Mouse (Mus musculus): Measurements from ENCODE around the gene Coq8a. TPM values are rescaled to one million over a fixed set of nuclear protein-coding genes. Genes with fewer than 3 reads are reported as not detected.

Coq8a gene
- polyA plus RNA-seq, 1 experiment = not detected

DNA sequence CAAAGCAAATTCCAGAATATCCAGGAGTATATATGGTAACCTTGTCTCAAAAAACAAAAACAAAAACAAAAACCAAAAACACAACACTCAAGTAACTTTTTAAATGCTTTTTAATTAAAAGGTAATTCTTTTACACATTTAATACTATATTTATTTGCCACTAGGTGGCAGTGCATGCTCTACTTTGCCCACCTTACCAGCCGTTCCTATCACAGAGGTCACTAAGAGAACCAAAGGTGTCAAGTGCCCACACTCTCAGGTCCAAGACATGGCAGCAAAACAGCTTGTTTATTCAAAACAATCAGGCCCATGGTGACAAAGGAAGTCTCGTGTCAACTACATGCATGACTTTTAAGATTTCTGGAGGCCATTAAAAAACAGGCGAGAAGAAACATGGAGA lies 24.2 kb downstream of the Coq8a start:
- H3K27ac ChIP-seq (ENCODE audit: insufficient read depth, low read depth, low read length) = no peak overlapping the region
- WGBS = 44% methylated on average over 3 of the region's 3 CpGs

DNA sequence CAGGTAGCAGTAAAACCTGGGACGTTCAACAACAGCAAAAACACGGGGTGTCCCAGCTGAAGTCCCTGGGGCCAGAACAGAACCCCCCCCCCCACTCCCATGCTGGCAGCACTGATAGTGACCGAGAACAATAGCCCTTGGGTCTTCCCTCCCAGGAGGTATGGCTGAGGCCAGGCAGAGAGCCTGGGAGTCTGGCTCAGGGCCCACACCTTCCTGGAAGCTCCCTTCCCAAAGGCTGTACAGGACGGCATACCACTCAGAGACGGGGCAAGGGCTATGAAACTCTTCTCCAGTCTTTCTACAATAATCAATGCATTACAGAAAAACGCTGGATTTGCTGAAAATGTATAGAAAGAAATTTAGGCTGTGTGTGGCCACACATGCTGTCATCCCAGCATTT lies 24.7 kb downstream of the Coq8a start:
- Histone ChIP-seq H3K27ac (ENCODE audit: insufficient read depth, low read depth, low read length) (no peak overlapping the region), H3K4me1 (ENCODE audit: control insufficient read depth, insufficient read depth, low read length) (no peaks in the 10 kb centered on the region), H3K4me3 (ENCODE audit: insufficient read depth, low read depth, low read length) (no peak overlapping the region)
- 69% methylated on average over 6 of the region's 6 CpGs for WGBS
- no peak for TF ChIP-seq POLR2A (IDR thresholded peaks at IDR 0.05; ENCODE audit: insufficient read depth, low read depth, low read length)
- TF ChIP-seq CTCF (IDR thresholded peaks at IDR 0.05; ENCODE audit: insufficient read depth, low read depth, low read length) = no peak

More for the DNA sequence above, 24.2 kb downstream of the Coq8a start:
- no peak overlapping the region for H3K4me3 ChIP-seq (ENCODE audit: insufficient read depth, low read depth, low read length)
- TF ChIP-seq CTCF (IDR thresholded peaks at IDR 0.05; ENCODE audit: insufficient read depth, low read depth, low read length) (no peak), POLR2A (IDR thresholded peaks at IDR 0.05; ENCODE audit: insufficient read depth, low read depth, low read length) (no peak)
- no peaks in the 10 kb centered on the region for H3K4me1 ChIP-seq (ENCODE audit: control insufficient read depth, insufficient read depth, low read length)

DNA sequence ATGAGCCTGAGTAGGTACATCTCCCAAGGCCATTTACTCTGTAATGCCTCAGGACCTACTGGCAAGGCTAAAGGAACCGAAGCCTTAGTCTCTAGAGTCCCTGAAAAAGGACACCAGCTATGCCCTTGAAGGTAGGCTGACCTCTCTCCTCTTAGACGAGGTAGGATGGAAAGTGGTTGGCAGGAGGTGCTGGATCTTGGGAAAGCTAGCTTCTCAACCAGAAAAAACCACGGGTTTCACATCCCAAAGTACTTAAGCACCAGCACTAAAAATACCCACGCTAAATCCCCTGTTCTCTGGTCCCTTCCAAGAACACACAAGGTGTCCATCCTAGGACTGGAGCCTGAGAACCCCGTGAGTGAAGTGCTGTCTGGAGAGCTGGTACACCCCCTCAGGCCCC lies 26.4 kb downstream of the Coq8a start:
- Histone ChIP-seq H3K4me3 (ENCODE audit: insufficient read depth, low read depth, low read length) (no peak overlapping the region), H3K27ac (ENCODE audit: insufficient read depth, low read depth, low read length) (no peak overlapping the region), H3K4me1 (ENCODE audit: control insufficient read depth, insufficient read depth, low read length) (no peaks in the 10 kb centered on the region)
- 84% methylated on average over 5 of the region's 5 CpGs for WGBS
- no peak for TF ChIP-seq POLR2A (IDR thresholded peaks at IDR 0.05; ENCODE audit: insufficient read depth, low read depth, low read length)
- no peak for TF ChIP-seq CTCF (IDR thresholded peaks at IDR 0.05; ENCODE audit: insufficient read depth, low read depth, low read length)

DNA sequence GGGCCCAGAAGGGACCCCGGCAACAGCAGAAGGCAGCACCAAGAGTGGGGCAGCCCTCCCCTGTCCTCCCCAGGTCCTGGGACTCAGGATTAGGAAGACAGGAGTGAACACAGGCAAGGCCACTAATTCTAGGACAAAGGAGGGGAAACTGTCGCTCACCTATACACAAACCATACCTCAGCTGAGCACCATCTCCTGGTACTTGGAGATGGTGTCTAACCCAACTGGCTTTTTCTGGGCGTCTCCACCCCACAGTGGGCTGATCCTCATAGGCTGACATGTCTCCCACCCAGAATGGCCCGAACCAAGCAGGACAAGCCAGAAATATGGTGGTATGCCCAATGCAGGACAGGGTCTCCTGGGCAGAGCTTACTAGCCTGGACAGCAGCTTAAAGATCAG lies 26.8 kb downstream of the Coq8a start:
- Histone ChIP-seq H3K4me3 (ENCODE audit: insufficient read depth, low read depth, low read length) (no peak overlapping the region), H3K4me1 (ENCODE audit: control insufficient read depth, insufficient read depth, low read length) (no peaks in the 10 kb centered on the region), H3K27ac (ENCODE audit: insufficient read depth, low read depth, low read length) (no peak overlapping the region)
- WGBS = 92% methylated on average over 4 of the region's 4 CpGs
- TF ChIP-seq CTCF (IDR thresholded peaks at IDR 0.05; ENCODE audit: insufficient read depth, low read depth, low read length) (no peak), POLR2A (IDR thresholded peaks at IDR 0.05; ENCODE audit: insufficient read depth, low read depth, low read length) (no peak)

DNA sequence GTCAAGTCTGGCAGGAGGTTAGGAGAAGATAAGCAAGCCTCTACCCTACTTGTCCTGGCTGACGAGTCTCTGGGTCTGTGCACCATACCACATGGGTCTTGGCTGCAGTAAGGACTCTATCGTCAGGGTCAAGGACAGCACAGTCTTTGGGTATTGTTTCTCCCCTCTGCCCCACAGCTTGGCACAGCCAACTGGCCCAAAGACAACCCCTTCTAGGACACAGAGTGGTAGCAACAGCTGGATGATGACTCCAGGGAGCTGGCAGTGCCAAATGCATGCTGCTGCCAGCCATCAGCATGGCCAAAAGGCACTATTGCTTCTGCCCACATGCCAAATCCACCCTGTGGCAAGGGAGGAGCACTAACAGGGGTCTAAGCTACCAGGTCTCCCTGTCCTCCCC lies 27.5 kb downstream of the Coq8a start:
- TF ChIP-seq POLR2A (IDR thresholded peaks at IDR 0.05; ENCODE audit: insufficient read depth, low read depth, low read length) (no peak), CTCF (IDR thresholded peaks at IDR 0.05; ENCODE audit: insufficient read depth, low read depth, low read length) (no peak)
- Histone ChIP-seq H3K4me3 (ENCODE audit: insufficient read depth, low read depth, low read length) (no peak overlapping the region), H3K4me1 (ENCODE audit: control insufficient read depth, insufficient read depth, low read length) (no peaks in the 10 kb centered on the region), H3K27ac (ENCODE audit: insufficient read depth, low read depth, low read length) (no peak overlapping the region)
- 62% methylated on average over 2 of the region's 2 CpGs for WGBS

DNA sequence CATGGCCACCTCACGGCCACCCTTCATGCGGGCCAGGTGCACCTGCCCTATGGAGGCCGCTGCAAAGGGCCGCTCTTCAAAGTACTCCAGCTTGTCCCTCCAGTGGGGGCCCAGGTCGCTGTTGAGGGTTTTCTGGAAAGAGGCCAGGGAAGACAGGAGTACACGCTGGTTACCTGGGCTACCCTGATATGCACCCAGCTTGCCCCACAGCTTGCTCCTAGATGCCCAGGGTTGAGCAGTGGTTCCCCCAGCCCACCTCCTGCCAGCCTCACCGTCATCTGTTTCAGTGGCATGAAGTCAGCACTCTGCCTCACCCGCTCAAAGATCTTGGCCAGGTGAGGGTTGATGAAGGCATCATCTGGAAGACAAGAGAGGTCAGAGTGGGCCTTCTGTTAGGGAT lies 29.3 kb downstream of the Coq8a start:
- Histone ChIP-seq H3K4me1 (ENCODE audit: control insufficient read depth, insufficient read depth, low read length) (no peaks in the 10 kb centered on the region), H3K27ac (ENCODE audit: insufficient read depth, low read depth, low read length) (no peak overlapping the region), H3K4me3 (ENCODE audit: insufficient read depth, low read depth, low read length) (no peak overlapping the region)
- TF ChIP-seq CTCF (IDR thresholded peaks at IDR 0.05; ENCODE audit: insufficient read depth, low read depth, low read length) = no peak
- TF ChIP-seq POLR2A (IDR thresholded peaks at IDR 0.05; ENCODE audit: insufficient read depth, low read depth, low read length) = no peak
- WGBS = 94% methylated on average over 8 of the region's 8 CpGs

DNA sequence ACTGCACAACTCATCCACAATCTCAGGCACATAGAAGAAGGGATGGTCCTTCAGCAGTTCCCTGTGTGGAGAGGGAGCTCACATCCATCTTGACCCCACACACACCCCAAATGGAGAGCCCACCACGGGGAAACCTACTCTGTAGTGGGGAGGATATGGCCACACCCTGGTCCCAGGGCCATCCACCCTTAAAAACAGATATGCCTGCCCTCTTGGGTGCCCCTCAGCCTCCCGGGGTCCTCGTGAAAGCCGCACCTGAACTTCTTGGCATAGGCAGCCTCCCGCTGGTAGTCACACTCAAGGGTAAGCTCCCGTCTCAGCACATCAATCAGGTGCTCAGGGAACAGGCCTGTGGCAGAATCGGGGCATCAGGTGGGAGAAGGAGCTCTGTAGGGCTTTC lies 30.2 kb downstream of the Coq8a start:
- WGBS = 93% methylated on average over 7 of the region's 7 CpGs
- no peaks in the 10 kb centered on the region for H3K4me1 ChIP-seq (ENCODE audit: control insufficient read depth, insufficient read depth, low read length)
- no peak overlapping the region for H3K4me3 ChIP-seq (ENCODE audit: insufficient read depth, low read depth, low read length)
- no peak overlapping the region for H3K27ac ChIP-seq (ENCODE audit: insufficient read depth, low read depth, low read length)
- TF ChIP-seq CTCF (IDR thresholded peaks at IDR 0.05; ENCODE audit: insufficient read depth, low read depth, low read length) (no peak), POLR2A (IDR thresholded peaks at IDR 0.05; ENCODE audit: insufficient read depth, low read depth, low read length) (no peak)

DNA sequence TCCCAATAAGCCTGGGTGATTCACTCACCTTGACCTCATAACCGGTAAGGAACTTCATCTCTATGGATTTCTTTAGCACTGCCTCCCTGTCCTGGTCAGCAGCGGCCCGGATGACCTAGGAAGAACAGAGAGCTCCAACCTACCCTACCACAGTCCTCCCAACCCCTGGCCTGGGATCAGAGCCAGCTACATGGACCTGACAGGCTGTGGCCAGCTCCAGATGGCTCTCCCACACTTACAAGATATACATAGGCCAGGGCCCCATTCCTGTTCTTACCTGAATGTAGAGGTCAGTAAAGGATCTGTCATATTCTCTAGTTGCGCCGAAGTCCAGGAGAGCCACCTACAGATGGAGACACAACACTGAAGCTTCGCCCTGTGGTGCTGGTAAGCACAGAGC lies 31.1 kb downstream of the Coq8a start:
- H3K27ac ChIP-seq (ENCODE audit: insufficient read depth, low read depth, low read length) = no peak overlapping the region
- no peak for TF ChIP-seq CTCF (IDR thresholded peaks at IDR 0.05; ENCODE audit: insufficient read depth, low read depth, low read length)
- TF ChIP-seq POLR2A (IDR thresholded peaks at IDR 0.05; ENCODE audit: insufficient read depth, low read depth, low read length) = no peak
- no peaks in the 10 kb centered on the region for H3K4me1 ChIP-seq (ENCODE audit: control insufficient read depth, insufficient read depth, low read length)
- 94% methylated on average over 6 of the region's 6 CpGs for WGBS
- no peak overlapping the region for H3K4me3 ChIP-seq (ENCODE audit: insufficient read depth, low read depth, low read length)

DNA sequence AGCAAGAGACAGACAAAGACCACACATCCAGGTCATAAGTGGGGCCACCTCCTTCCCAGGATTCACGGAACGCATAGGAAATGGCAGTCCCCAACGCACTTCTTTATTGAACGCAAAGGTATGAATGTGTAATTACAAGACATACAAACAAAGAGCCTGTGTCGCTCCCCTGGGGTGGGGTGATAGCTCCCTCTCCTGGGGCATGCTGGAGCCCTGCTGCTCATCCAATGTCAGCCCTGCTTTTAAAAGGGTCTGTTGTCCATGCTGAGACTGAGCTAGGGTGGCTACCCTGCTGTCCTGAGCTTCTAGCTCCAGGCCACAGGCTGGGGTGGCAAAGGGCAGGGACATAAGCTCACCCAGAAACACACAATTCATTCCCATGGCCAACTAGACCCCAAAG lies 32.9 kb downstream of the Coq8a start:
- no peak overlapping the region for H3K27ac ChIP-seq (ENCODE audit: insufficient read depth, low read depth, low read length)
- H3K4me1 ChIP-seq (ENCODE audit: control insufficient read depth, insufficient read depth, low read length) = no peaks in the 10 kb centered on the region
- no peak for TF ChIP-seq POLR2A (IDR thresholded peaks at IDR 0.05; ENCODE audit: insufficient read depth, low read depth, low read length)
- TF ChIP-seq CTCF (IDR thresholded peaks at IDR 0.05; ENCODE audit: insufficient read depth, low read depth, low read length) = no peak
- 69% methylated on average over 5 of the region's 5 CpGs for WGBS
- no peak overlapping the region for H3K4me3 ChIP-seq (ENCODE audit: insufficient read depth, low read depth, low read length)

DNA sequence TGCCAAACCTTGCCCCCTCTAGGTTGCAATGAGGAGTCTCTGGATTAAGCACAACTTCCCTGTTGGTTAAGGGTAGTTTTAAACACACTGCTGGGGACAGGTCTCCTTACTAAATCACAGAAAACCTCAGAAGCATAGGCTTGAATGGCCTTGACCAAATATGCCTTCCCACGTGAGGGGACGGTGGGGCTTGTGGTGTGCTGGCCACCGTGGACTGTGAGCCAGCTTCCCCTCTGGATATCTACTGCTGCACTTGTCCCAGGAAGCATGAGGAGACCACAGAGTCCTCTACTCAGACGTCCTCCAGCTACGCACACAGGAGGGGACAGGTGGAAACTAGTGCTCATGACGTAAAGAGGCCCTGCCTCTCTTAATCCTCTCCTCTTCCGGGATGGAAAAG lies 36.4 kb downstream of the Coq8a start:
- TF ChIP-seq POLR2A (IDR thresholded peaks at IDR 0.05; ENCODE audit: insufficient read depth, low read depth, low read length) = no peak
- TF ChIP-seq CTCF (IDR thresholded peaks at IDR 0.05; ENCODE audit: insufficient read depth, low read depth, low read length) = no peak
- 88% methylated on average over 7 of the region's 7 CpGs for WGBS
- no peak overlapping the region for H3K4me3 ChIP-seq (ENCODE audit: insufficient read depth, low read depth, low read length)
- no peaks in the 10 kb centered on the region for H3K4me1 ChIP-seq (ENCODE audit: control insufficient read depth, insufficient read depth, low read length)
- H3K27ac ChIP-seq (ENCODE audit: insufficient read depth, low read depth, low read length) = no peak overlapping the region
